ENCODE assay signal across 50 mouse cellular contexts in genomic region chr13:96052755-96053154, GRCm38 (mm10). TPM values are rescaled to one million over a fixed set of nuclear protein-coding genes. Genes with fewer than 3 reads are reported as not detected.
"Had no signal": no experiment of that assay in that cellular context is flagged by ENCODE, and none has a peak within 500 bp of the region (broad histone marks: within the 10 kb centered on the region; RNA-seq: fewer than 3 reads in every experiment).

No protein-coding gene starts in this region.

- H3K27ac ChIP-seq: heart, embryonic 13.5 days; heart, embryonic 15.5 days; hindbrain, embryonic 10.5 days; hindbrain, embryonic 12.5 days; hindbrain, embryonic 13.5 days; hindbrain, embryonic 14.5 days; hindbrain, embryonic 15.5 days; hindbrain, postnatal 0 days; intestine, embryonic 15.5 days; kidney, embryonic 15.5 days; kidney, postnatal 0 days; layer of hippocampus, adult 2 months; left cerebral cortex, adult 2 months had no signal

- DNase-seq: heart, postnatal 10 days; heart, postnatal 14 days; heart, postnatal 36 days; heart, postnatal 4 days; kidney, adult 11 months; kidney, adult 2 months; kidney, adult 8-10 months; kidney, adult 9 months; kidney, postnatal 10 days; kidney, postnatal 14 days; kidney, postnatal 25 days; kidney, postnatal 36 days; kidney, postnatal 4 days; layer of hippocampus, adult 9-11 months; layer of hippocampus, postnatal 36 days had no signal

- H3K4me3 ChIP-seq: heart, embryonic 12.5 days; heart, embryonic 13.5 days; heart, embryonic 15.5 days; hindbrain, embryonic 10.5 days; hindbrain, embryonic 12.5 days; hindbrain, embryonic 13.5 days; hindbrain, embryonic 15.5 days; intestine, embryonic 15.5 days; kidney, embryonic 15.5 days; layer of hippocampus, adult 2 months; left cerebral cortex, adult 2 months had no signal

- ATAC-seq: hindbrain, embryonic 16.5 days; hindbrain, postnatal 0 days; inflammation-experienced regulatory T-cells, adult 6 months; intestine, embryonic 15.5 days; intestine, embryonic 16.5 days; intestine, postnatal 0 days had no signal

- H3K4me2 ChIP-seq: heart, embryonic 11.5 days; heart, embryonic 12.5 days; heart, embryonic 13.5 days; heart, embryonic 15.5 days; hindbrain, embryonic 12.5 days; hindbrain, embryonic 13.5 days; hindbrain, embryonic 14.5 days; hindbrain, embryonic 15.5 days; intestine, embryonic 15.5 days; kidney, embryonic 15.5 days had no signal

- H3K4me1 ChIP-seq: heart, embryonic 12.5 days; heart, embryonic 13.5 days; heart, embryonic 15.5 days; hindbrain, embryonic 10.5 days; hindbrain, embryonic 12.5 days; hindbrain, embryonic 13.5 days; hindbrain, embryonic 15.5 days; intestine, embryonic 15.5 days; kidney, embryonic 15.5 days had no signal

- H3K9me3 ChIP-seq: heart, embryonic 12.5 days; heart, embryonic 13.5 days; heart, embryonic 15.5 days; hindbrain, embryonic 10.5 days; hindbrain, embryonic 12.5 days; hindbrain, embryonic 13.5 days; hindbrain, embryonic 15.5 days; intestine, embryonic 15.5 days; kidney, embryonic 15.5 days had no signal

- H3K9ac ChIP-seq: heart, embryonic 12.5 days; heart, embryonic 13.5 days; heart, embryonic 15.5 days; hindbrain, embryonic 12.5 days; hindbrain, embryonic 13.5 days; hindbrain, embryonic 14.5 days; hindbrain, embryonic 15.5 days; intestine, embryonic 15.5 days; kidney, embryonic 15.5 days had no signal

- H3K36me3 ChIP-seq: heart, embryonic 12.5 days; heart, embryonic 13.5 days; heart, embryonic 15.5 days; hindbrain, embryonic 10.5 days; hindbrain, embryonic 12.5 days; hindbrain, embryonic 13.5 days; hindbrain, embryonic 15.5 days; intestine, embryonic 15.5 days; kidney, embryonic 15.5 days had no signal

- H3K27me3 ChIP-seq: heart, embryonic 12.5 days; heart, embryonic 13.5 days; heart, embryonic 15.5 days; hindbrain, embryonic 12.5 days; hindbrain, embryonic 13.5 days; hindbrain, embryonic 15.5 days; intestine, embryonic 15.5 days; kidney, embryonic 15.5 days had no signal

RNA-seq across cellular contexts. Expression of gene Gm17190, which starts 29.1 kb away (rescaled TPM):
- total RNA-seq: heart, postnatal 10 days; heart, postnatal 14 days; heart, postnatal 36 days; heart, postnatal 4 days; hematopoietic stem cell, adult 5-6 weeks; hindbrain, postnatal 0 days; layer of hippocampus, adult 18-20 months; layer of hippocampus, adult 2 months; layer of hippocampus, adult 8-10 months; layer of hippocampus, postnatal 10 days; layer of hippocampus, postnatal 14 days; layer of hippocampus, postnatal 25 days; layer of hippocampus, postnatal 36 days; left cerebral cortex, adult 18-20 months; left cerebral cortex, adult 2 months; left cerebral cortex, adult 8-10 months had no signal
- polyA plus RNA-seq: heart, embryonic 11.5 days; heart, embryonic 12.5 days; heart, embryonic 13.5 days; heart, embryonic 14.5 days; heart, embryonic 15.5 days; heart, embryonic 16.5 days; heart, postnatal 0 days; hindbrain, embryonic 10.5 days; hindbrain, embryonic 11.5 days; inflammation-experienced regulatory T-cells, adult 6 months; intestine, embryonic 14.5 days; intestine, embryonic 15.5 days; intestine, embryonic 16.5 days; intestine, postnatal 0 days; kidney, adult 2 months; kidney, embryonic 14.5 days; kidney, embryonic 15.5 days; kidney, embryonic 16.5 days; kidney, postnatal 0 days; large intestine, adult 2 months had no signal
